Mouse (Mus musculus) heart, postnatal 0 days (tissue): Measurements from ENCODE around the gene St6gal1.

Experiments
- CTCF ChIP-seq: IDR thresholded peaks from 2 replicates; pipeline ENCODE4 v1.5.1; 2016; ENCODE audit warnings: antibody characterized with exemption, control low read depth, low read depth
- EP300 ChIP-seq: IDR thresholded peaks from 2 replicates; pipeline ENCODE4 v1.6.1; 2016; ENCODE audit warnings: antibody characterized with exemption, low read depth

- TF ChIP-seq CTCF, result no peak
- TF ChIP-seq EP300, result no peak
Measured at GRCm38 (mm10) chr16:23320025-23320424, 95.5 kb downstream of the St6gal1 start.
